Mouse (Mus musculus): Measurements from ENCODE around the gene Rassf4. TPM values are rescaled to one million over a fixed set of nuclear protein-coding genes. Genes with fewer than 3 reads are reported as not detected.

Gene Rassf4
- polyA plus RNA-seq, 1 experiment from 2014 or later: 7.2 TPM

DNA sequence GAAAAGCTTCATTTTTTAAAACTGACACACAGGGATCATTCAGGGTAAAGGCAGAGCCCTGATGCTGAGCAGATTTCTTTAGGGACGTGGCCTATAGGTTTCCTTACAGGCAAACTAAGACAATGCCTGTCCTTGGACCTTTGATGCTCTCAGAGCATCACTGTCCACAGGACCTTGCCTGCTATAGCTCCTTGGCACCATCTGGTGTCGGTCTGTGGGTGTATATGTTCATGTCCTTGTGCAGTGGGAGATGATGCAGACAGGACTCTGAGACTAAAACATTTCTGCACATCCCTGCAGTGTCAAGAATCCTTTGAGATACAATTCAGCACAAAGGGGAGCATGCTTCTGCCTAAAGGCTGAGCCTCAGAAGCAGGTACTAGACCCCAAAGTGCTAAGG is 23.7 kb upstream of the Rassf4 start:
- WGBS: 51% methylated on average over 2 of the region's 2 CpGs
- Histone ChIP-seq H3K9me3 (no peaks in the 10 kb centered on the region), H3K27ac (no peak overlapping the region), H3K4me1 (no peaks in the 10 kb centered on the region; the same call in 1 of the 2 replicates), H3K27me3 (ENCODE audit: insufficient read depth, poor library complexity, severe bottlenecking) (0 out of 2 replicates have a peak, but pooled peaks cover 11% of the 10 kb centered on the region), H3K4me3 (no peak overlapping the region), H3K36me3 (no peaks in the 10 kb centered on the region)
- DNase-seq (ENCODE audit: low spot score): no peak

DNA sequence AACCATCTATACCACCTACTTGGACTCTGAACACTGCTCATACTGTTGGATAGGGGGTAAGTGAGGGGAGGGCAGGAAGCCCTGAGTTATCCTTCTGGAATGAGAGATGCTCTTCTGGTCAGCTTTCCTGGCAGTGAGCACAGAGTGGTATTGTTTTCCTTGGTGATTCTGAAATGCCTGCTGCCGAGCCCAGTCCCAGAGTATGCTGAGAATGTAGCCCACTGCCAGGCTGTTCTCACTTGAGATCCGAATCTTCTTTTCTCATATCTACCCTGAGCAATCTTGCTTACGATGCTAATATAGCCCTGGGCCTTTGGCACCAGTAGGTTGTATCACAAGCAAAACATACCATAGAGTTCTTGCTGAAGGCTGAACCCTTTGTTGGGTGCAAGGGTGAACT is 20.6 kb upstream of the Rassf4 start:
- no peak for DNase-seq (ENCODE audit: low spot score)
- Histone ChIP-seq H3K27me3 (ENCODE audit: insufficient read depth, poor library complexity, severe bottlenecking) (0 out of 2 replicates have a peak, but pooled peaks cover 11% of the 10 kb centered on the region), H3K36me3 (no peaks in the 10 kb centered on the region), H3K27ac (no peak overlapping the region), H3K4me3 (no peak overlapping the region), H3K9me3 (no peaks in the 10 kb centered on the region), H3K4me1 (no peaks in the 10 kb centered on the region; the same call in 1 of the 2 replicates)
- WGBS: 70% methylated on average over 3 of the region's 3 CpGs

DNA sequence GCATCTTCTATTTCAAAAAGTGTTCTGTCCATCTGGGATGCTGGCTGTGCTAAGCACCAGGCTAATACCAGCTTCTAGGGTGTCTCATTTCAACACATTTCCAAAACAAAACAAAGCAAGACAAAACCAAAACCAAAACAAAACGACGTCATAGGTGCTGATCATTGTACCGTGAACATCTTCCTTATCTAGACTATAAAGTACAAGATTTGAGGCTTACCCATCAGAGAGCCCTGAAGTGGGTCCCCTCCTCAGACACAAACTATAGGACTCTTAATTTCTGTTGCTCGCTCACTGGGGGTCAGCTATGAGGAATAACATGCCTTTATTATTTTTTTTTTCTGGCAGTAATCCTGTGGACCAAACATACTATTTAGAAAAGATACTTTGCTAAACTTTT is 19.9 kb upstream of the Rassf4 start:
- Histone ChIP-seq H3K4me3 (no peak overlapping the region), H3K27me3 (ENCODE audit: insufficient read depth, poor library complexity, severe bottlenecking) (0 out of 2 replicates have a peak, but pooled peaks cover 11% of the 10 kb centered on the region), H3K4me1 (no peaks in the 10 kb centered on the region; the same call in 1 of the 2 replicates), H3K9me3 (no peaks in the 10 kb centered on the region), H3K36me3 (no peaks in the 10 kb centered on the region), H3K27ac (no peak overlapping the region)
- DNase-seq (ENCODE audit: low spot score): no peak
- WGBS: 78% methylated on average over 4 of the region's 4 CpGs

DNA sequence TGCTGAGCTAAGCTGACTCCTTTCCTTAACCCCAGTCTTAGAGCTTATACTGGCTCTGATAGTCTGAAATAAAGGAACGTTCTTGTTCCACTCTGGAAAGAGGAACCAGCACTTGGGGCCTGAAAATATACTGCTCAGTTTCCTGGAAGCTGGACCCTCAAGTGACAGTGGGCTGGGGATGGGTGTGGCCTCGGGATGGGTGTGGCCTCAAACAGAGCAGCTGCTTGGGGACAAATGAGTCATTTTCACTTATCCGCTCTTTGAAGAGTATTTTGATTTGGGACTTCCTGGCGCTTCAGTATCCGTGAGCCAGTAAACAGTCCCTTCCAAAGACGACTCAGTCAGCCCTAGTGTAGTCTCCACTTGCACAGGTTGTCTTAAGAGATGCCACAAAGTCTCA is 8.6 kb upstream of the Rassf4 start:
- no peaks in the 10 kb centered on the region for H3K36me3 ChIP-seq
- H3K4me1 ChIP-seq: peaks cover 46% of the 10 kb centered on the region
- H3K27ac ChIP-seq: no peak overlapping the region
- no peak for DNase-seq (ENCODE audit: low spot score)
- no peak overlapping the region for H3K4me3 ChIP-seq
- WGBS: 38% methylated on average over 6 of the region's 6 CpGs
- H3K27me3 ChIP-seq (ENCODE audit: insufficient read depth, poor library complexity, severe bottlenecking): no peaks in the 10 kb centered on the region
- no peaks in the 10 kb centered on the region for H3K9me3 ChIP-seq

DNA sequence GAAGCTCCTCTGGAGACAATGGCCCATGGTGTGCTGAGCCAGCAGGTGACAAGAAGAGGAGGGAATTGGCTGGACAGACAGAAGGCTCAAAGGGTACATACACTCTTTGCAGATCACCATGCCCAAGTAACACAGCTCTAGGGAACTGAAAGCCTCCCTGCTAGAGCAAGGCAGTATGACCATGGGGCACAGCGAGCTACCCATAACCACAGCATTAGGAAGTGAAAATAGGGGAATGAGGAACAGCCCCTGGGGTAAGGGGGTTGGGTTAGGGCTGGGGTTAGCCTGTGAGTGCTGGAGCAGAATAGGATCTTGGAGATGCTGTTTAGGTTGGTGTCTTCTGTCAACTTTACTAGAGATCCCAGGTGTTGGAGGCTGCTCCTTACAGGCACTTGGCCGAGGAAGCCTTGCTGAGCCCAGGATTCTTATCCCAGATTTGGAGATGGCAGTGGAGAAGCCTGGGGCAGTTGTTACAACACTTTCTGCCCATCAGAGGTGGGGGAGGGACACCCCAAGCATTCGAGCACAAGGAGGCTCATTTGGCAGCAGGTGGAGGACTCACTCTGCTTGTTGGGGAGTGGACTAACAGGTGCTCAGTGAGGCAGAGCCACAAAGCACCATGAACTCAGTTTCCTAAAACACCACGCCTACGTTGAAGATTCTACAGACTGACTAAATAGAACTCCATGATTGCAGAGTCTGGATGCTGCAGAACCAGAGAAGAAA is 6.0 kb upstream of the Rassf4 start:
- Histone ChIP-seq H3K9me3 (no peaks in the 10 kb centered on the region), H3K27ac (0 out of 2 replicates have a peak overlapping the region, but pooled peaks have one; percentile 0), H3K4me1 (peaks cover 63% of the 10 kb centered on the region), H3K36me3 (no peaks in the 10 kb centered on the region), H3K27me3 (ENCODE audit: insufficient read depth, poor library complexity, severe bottlenecking) (no peaks in the 10 kb centered on the region), H3K4me3 (no peak overlapping the region)
- WGBS: 42% methylated on average over 5 of the region's 5 CpGs
- no peak for DNase-seq (ENCODE audit: low spot score)

DNA sequence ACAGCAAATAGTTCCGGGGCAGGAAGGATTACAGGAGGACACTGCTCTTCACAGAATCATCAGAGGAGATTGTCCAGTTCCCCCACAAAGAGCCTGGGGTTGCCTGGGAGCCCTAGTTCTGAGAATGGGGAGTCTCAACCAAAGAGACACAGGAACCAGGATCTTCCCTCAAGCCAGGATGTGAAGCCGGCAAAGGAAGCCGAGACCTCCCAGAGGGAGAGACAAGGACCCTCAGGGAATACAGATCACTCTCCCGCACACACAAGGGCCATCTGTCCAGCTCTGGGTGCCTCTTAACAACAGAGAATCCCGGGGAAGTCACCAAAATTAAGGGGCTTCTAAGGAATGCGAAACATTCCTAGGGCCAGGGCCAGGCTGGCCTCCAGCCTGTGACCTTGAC is 3.6 kb upstream of the Rassf4 start:
- Histone ChIP-seq H3K36me3 (no peaks in the 10 kb centered on the region), H3K4me1 (peaks cover 70% of the 10 kb centered on the region), H3K27me3 (ENCODE audit: insufficient read depth, poor library complexity, severe bottlenecking) (peaks cover 8% of the 10 kb centered on the region), H3K4me3 (no peak overlapping the region), H3K27ac (peak overlapping the region; percentile 64; the same call in 1 of the 2 replicates), H3K9me3 (no peaks in the 10 kb centered on the region)
- WGBS: 57% methylated on average over 6 of the region's 6 CpGs
- DNase-seq (ENCODE audit: low spot score): no peak

DNA sequence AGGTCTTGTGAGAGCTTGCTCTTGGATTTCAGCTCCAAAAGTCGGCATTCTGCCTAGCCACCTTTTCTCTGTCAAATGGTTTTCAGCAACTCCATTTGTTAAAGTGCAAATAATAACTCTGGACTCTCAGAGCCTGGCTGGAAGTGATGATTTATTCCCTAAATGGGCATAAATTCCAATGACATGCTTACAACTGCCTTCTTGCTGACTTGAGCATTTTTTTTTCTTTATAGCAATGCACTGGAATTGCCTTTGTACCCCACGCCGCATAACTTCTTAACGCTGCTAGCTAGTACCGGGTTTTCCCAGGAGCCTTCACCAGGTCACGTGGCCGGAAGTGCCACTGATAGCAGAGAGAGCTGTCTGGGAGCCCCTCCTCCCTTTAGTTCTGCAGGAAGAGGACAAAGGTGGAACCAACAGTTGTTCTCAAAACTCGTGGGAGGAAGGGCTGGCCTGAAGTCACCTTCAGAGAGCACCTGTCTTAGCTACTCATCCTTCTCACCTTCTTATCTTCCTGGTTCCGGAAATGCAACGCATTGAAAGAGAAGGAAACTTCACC is 2.7 kb upstream of the Rassf4 start:
- Histone ChIP-seq H3K36me3 (no peaks in the 10 kb centered on the region), H3K27me3 (ENCODE audit: insufficient read depth, poor library complexity, severe bottlenecking) (peaks cover 17% of the 10 kb centered on the region), H3K27ac (peak overlapping the region; percentile 64), H3K9me3 (no peaks in the 10 kb centered on the region), H3K4me3 (0 out of 2 replicates have a peak overlapping the region, but pooled peaks have one; percentile 4), H3K4me1 (peaks cover 70% of the 10 kb centered on the region)
- 53% methylated on average over 10 of the region's 10 CpGs for WGBS
- DNase-seq (ENCODE audit: low spot score): peak; percentile 80

DNA sequence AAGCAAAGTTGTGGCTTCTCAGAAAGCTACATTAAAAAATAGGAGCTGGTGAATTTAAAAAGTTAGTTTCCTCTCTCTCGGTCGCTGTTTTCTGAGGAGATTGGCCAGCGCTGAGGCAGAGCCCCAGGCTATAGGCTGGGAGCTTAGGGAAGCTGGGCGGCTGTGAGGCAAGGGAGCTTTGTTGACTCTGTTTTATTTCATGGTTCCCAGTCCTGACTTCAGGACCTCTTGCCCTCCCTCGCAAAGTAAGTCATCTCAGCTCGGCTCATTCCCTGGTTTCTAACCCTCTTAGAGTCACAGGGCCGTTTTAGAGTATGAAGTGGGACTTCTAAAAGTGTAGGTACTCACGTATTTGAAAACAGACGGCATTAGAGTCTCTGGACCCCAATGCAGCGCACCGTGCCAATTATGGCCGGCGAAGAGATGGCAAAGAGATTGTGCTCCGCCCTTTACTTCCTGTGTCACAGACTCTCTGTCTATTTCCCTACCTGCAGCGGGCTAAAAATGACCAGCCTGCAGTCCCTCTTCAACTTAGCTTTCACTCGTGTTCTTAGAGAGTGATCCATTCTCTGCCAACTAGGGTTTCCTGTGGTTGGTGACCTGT is 633 bp upstream of the Rassf4 start:
- WGBS: 14% methylated on average over 16 of the region's 16 CpGs
- peak overlapping the region; percentile 69 for H3K4me3 ChIP-seq
- peak overlapping the region; percentile 90 for H3K27ac ChIP-seq
- no peaks in the 10 kb centered on the region for H3K36me3 ChIP-seq
- H3K27me3 ChIP-seq (ENCODE audit: insufficient read depth, poor library complexity, severe bottlenecking): peaks cover 17% of the 10 kb centered on the region
- no peaks in the 10 kb centered on the region for H3K9me3 ChIP-seq
- peaks cover 64% of the 10 kb centered on the region for H3K4me1 ChIP-seq
- DNase-seq (ENCODE audit: low spot score): no peak

DNA sequence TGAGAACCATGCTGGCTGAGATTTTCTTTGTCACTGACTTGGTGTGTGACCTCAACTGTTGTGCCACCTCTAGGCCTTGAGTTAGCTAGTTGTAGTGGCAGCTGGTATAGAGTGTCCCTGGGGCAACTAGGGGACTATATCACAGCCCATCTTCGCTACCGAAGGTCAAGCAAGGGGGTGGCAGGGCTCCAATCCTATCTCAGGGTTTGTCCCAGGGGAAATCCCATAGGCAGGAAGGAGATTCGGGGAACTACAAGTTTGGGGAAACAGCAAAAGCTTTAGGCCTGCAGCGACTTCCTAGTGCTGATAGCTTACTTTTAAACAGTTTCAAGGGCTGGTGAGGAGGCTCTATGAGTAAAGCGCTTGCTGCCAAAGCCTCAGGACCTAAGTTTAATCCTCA is 1.4 kb downstream of the Rassf4 start:
- 65% methylated on average over 5 of the region's 5 CpGs for WGBS
- no peak for DNase-seq (ENCODE audit: low spot score)
- Histone ChIP-seq H3K36me3 (no peaks in the 10 kb centered on the region), H3K9me3 (no peaks in the 10 kb centered on the region), H3K4me3 (no peak overlapping the region), H3K27me3 (ENCODE audit: insufficient read depth, poor library complexity, severe bottlenecking) (peaks cover 17% of the 10 kb centered on the region), H3K27ac (no peak overlapping the region), H3K4me1 (peaks cover 64% of the 10 kb centered on the region)

DNA sequence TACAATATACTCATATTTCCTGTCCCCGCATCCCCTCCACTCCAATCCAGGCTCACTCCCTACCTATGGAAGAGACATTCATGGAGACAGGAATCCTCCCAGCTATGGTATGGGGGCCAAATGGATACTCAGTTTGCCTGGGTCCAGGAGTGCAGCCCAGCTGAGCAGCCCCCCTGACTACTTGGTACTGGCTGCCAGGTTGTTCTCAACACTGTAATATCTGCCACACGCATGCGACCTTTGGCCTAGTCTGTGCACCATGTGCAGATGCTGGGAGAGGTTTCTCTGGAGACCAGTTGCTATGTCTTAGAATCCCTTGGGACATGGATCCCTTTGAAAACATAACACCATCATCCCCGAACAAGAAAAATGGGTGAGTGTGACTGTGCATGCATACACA is 2.0 kb downstream of the Rassf4 start:
- 87% methylated on average over 4 of the region's 4 CpGs for WGBS
- peaks cover 58% of the 10 kb centered on the region for H3K4me1 ChIP-seq
- H3K4me3 ChIP-seq: no peak overlapping the region

DNA sequence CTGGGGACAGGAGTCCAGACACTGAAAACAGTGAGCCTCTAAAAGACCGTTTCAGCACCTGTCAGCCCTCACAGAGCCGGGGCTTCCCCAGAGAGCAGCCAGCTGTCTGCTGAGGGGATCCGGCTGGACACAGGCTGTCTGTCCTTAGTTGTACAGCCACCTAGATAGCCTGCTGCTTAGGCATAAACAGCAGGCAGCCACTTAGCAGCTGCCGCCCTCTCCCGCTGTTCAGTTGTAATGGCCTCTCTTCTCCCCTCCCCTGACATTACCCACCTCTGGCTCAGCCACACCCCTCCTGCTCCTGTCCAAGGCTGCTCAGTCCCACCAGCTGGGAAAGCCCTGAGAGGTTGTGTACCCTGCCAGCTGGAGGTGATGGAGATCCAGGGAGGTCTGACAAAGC is 2.7 kb downstream of the Rassf4 start:
- H3K4me1 ChIP-seq: peaks cover 51% of the 10 kb centered on the region
- H3K4me3 ChIP-seq: no peak overlapping the region
- H3K27me3 ChIP-seq (ENCODE audit: insufficient read depth, poor library complexity, severe bottlenecking): peaks cover 17% of the 10 kb centered on the region
- H3K27ac ChIP-seq: no peak overlapping the region; the same call in 1 of the 2 replicates
- 14% methylated on average over 5 of the region's 5 CpGs for WGBS
- no peaks in the 10 kb centered on the region for H3K9me3 ChIP-seq
- no peak for DNase-seq (ENCODE audit: low spot score)
- no peaks in the 10 kb centered on the region for H3K36me3 ChIP-seq

More for the DNA sequence above, 2.0 kb downstream of the Rassf4 start:
- H3K27ac ChIP-seq: no peak overlapping the region
- no peaks in the 10 kb centered on the region for H3K36me3 ChIP-seq
- H3K27me3 ChIP-seq (ENCODE audit: insufficient read depth, poor library complexity, severe bottlenecking): peaks cover 17% of the 10 kb centered on the region
- H3K9me3 ChIP-seq: no peaks in the 10 kb centered on the region
- DNase-seq (ENCODE audit: low spot score): no peak

DNA sequence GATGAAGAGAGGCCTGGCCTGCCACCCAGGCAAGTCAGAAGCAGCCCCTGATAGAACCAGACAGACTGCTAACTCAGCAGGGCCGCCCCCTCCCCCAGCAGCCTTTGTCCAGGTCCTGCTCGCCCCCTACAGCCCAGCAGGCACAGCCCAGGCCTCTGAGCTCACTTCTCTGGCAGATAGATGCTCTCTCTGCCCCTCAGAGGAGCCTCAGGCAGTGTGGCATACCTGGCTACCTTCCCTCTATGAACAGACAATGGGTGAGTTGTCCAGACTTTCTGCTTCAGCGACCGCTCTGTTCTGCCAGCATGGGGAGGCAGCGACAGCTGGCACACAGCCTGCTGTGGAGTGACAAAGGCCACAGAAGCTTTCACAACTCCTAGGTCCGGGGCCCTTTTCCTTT is 3.6 kb downstream of the Rassf4 start:
- Histone ChIP-seq H3K4me3 (no peak overlapping the region), H3K4me1 (peaks cover 50% of the 10 kb centered on the region), H3K36me3 (no peaks in the 10 kb centered on the region), H3K27me3 (ENCODE audit: insufficient read depth, poor library complexity, severe bottlenecking) (peaks cover 17% of the 10 kb centered on the region), H3K9me3 (no peaks in the 10 kb centered on the region), H3K27ac (no peak overlapping the region)
- no peak for DNase-seq (ENCODE audit: low spot score)
- 39% methylated on average over 6 of the region's 6 CpGs for WGBS
